Comparison of ENCODE assay signal across 8 mouse cellular contexts in genomic region chr6:118196751-118197439, GRCm38 (mm10). TPM values are rescaled to one million over a fixed set of nuclear protein-coding genes. Genes with fewer than 3 reads are reported as not detected.
DNase-seq lines count a peak whose midpoint lies in the region; ATAC-seq and TF ChIP-seq lines count a peak whose summit lies in the region.

No protein-coding gene starts in this region.

- no peak for TF ChIP-seq POLR2A in heart, adult 2 months (IDR thresholded peaks at IDR 0.05; ENCODE audit: insufficient read depth, low read depth, low read length)

- intact Hi-C loops in heart, adult 2 months (cut with DNase I): no loop called here

- TF ChIP-seq EP300 in heart, adult 2 months (IDR thresholded peaks at IDR 0.05; ENCODE audit: insufficient read depth, low read depth, low read length): no peak

- peak overlapping the region; percentile 55 for H3K4me3 ChIP-seq in heart, adult 2 months
- peak overlapping the region; percentile 67 for H3K4me3 ChIP-seq in kidney, embryonic 15.5 days (replicated peaks)
- H3K4me3 ChIP-seq in lung, embryonic 16.5 days (ENCODE audit: low read length): peak overlapping the region; percentile 64

- H3K9me3 ChIP-seq in kidney, embryonic 15.5 days (replicated peaks): no peaks in the 10 kb centered on the region
- no peaks in the 10 kb centered on the region for H3K9me3 ChIP-seq in lung, embryonic 16.5 days (ENCODE audit: control insufficient read depth, low read length)

- no peaks in the 10 kb centered on the region for H3K36me3 ChIP-seq in heart, adult 2 months (ENCODE audit: control insufficient read depth, insufficient read depth, low read length)
- H3K36me3 ChIP-seq in kidney, embryonic 15.5 days: no peaks in the 10 kb centered on the region
- no peaks in the 10 kb centered on the region for H3K36me3 ChIP-seq in lung, embryonic 16.5 days (ENCODE audit: control insufficient read depth, insufficient read depth, low read length)

- H3K27ac ChIP-seq in heart, adult 2 months: no peak overlapping the region
- peak overlapping the region; percentile 23; the same call in 1 of the 2 replicates for H3K27ac ChIP-seq in kidney, embryonic 15.5 days
- no peak overlapping the region for H3K27ac ChIP-seq in lung, embryonic 16.5 days (ENCODE audit: low read length)

- under 1% methylated on average over 84 of the region's 84 CpGs for WGBS in heart, adult 2 months
- under 1% methylated on average over 81 of the region's 84 CpGs for WGBS in kidney, embryonic 15.5 days
- under 1% methylated on average over 80 of the region's 84 CpGs for WGBS in lung, embryonic 16.5 days

- peak overlapping the region; percentile 53 for H3K9ac ChIP-seq in heart, adult 2 months (ENCODE audit: low read depth, low read length)
- peak overlapping the region; percentile 42 for H3K9ac ChIP-seq in kidney, embryonic 15.5 days
- peak overlapping the region; percentile 46 for H3K9ac ChIP-seq in lung, embryonic 16.5 days (ENCODE audit: low read length)

- H3K27me3 ChIP-seq in heart, adult 2 months (ENCODE audit: control insufficient read depth, insufficient read depth, low read length): peaks cover 6% of the 10 kb centered on the region; the same call in 1 of the 2 replicates
- peaks cover 78% of the 10 kb centered on the region for H3K27me3 ChIP-seq in kidney, embryonic 15.5 days
- peaks cover 56% of the 10 kb centered on the region for H3K27me3 ChIP-seq in lung, embryonic 16.5 days (ENCODE audit: control insufficient read depth, insufficient read depth, low read depth, low read length)

- peak; percentile 83 for ATAC-seq in kidney, embryonic 15.5 days (replicated peaks; ENCODE audit: low FRiP score)
- ATAC-seq in lung, embryonic 16.5 days (ENCODE audit: low read depth): peak; percentile 84

- H3K4me1 ChIP-seq in heart, adult 2 months (ENCODE audit: control insufficient read depth, insufficient read depth, low read length): no peaks in the 10 kb centered on the region
- H3K4me1 ChIP-seq in kidney, embryonic 15.5 days: peaks cover 24% of the 10 kb centered on the region
- peaks cover 16% of the 10 kb centered on the region; the same call in 1 of the 2 replicates for H3K4me1 ChIP-seq in lung, embryonic 16.5 days (replicated peaks; ENCODE audit: control insufficient read depth, insufficient read depth, low read length)

- no peak for TF ChIP-seq CTCF in heart, adult 2 months (IDR thresholded peaks at IDR 0.05)

- H3K4me2 ChIP-seq in kidney, embryonic 15.5 days: peak overlapping the region; percentile 100
- H3K4me2 ChIP-seq in lung, embryonic 16.5 days (ENCODE audit: low read depth, low read length): peak overlapping the region; percentile 100

- DNase-seq in CD4-positive helper T cell, adult 2 months (ENCODE audit: low read depth, low spot score): peak; percentile 40
- DNase-seq in R1 (ENCODE audit: low read depth, low spot score): peak; percentile 82
- DNase-seq in embryo, embryonic 11 days: peak; percentile 73
- peak; percentile 71 to 73 for DNase-seq in heart, adult 2 months
- peak; percentile 69 for DNase-seq in retina, postnatal 1 day
- DNase-seq in spleen, postnatal 36 days (ENCODE audit: low spot score in 2 of 2): no peak

- H3K79me2 ChIP-seq in heart, adult 2 months (replicated peaks; ENCODE audit: control insufficient read depth, insufficient read depth, low read length): no peaks in the 10 kb centered on the region

RNA-seq across cellular contexts. Expression of gene Ret, which starts 0.6 kb away (rescaled TPM):
- 1 to 10 TPM; 2.7 to 5.8 TPM for total RNA-seq in heart, adult 2 months (2021)
- 2.8 and 6.0 TPM in 2 replicates for polyA plus RNA-seq in heart, adult 2 months (2012; rRNA removed)
- polyA plus RNA-seq in kidney, embryonic 15.5 days (2015; fragmentation: Nextera tagmentation; extraction: Ambion mirVana): 15.3 and 17.6 TPM in 2 replicates
- 1.0 and 1.6 TPM in 2 replicates for polyA plus RNA-seq in lung, embryonic 16.5 days (2015; fragmentation: Nextera tagmentation; extraction: Ambion mirVana)

RNA-seq across cellular contexts. Expression of gene Csgalnact2, which starts 58.0 kb away (rescaled TPM):
- total RNA-seq in heart, adult 2 months (2021): 10 to 100 TPM; 17.6 to 20.4 TPM
- 4.3 and 8.1 TPM in 2 replicates for polyA plus RNA-seq in heart, adult 2 months (2012; rRNA removed)
- 16.2 and 16.3 TPM in 2 replicates for polyA plus RNA-seq in kidney, embryonic 15.5 days (2015; fragmentation: Nextera tagmentation; extraction: Ambion mirVana)
- polyA plus RNA-seq in lung, embryonic 16.5 days (2015; fragmentation: Nextera tagmentation; extraction: Ambion mirVana): 22.9 and 23.1 TPM in 2 replicates

Comparison
In these comparisons a context has a peak if more than half of its experiments do, and no peak if none do; other contexts are left out.
1. DNase-seq: peak in CD4-positive helper T cell, adult 2 months (single experiment), R1 (single experiment), embryo, embryonic 11 days (single experiment), heart, adult 2 months (2 of 2) and retina, postnatal 1 day (single experiment); none in spleen, postnatal 36 days (0 of 2).
2. Peak in every context shown above with its lines, with median percentiles within 50 percentile points of each other: H3K4me3 ChIP-seq and H3K9ac ChIP-seq.